Mouse (Mus musculus) neutrophil, adult 5-6 weeks (primary cell): ENCODE data around the gene Mdfi. TPM values are rescaled to one million over a fixed set of nuclear protein-coding genes. Genes with fewer than 3 reads are reported as not detected.

Experiments
- ATAC-seq: fragments of 151-379, 151-347 bp; 2 replicates; pipeline ENCODE4 v1.8.0; 2017; ENCODE audit warnings: mild to moderate bottlenecking, moderate TSS enrichment; ENCODE audit not compliant: insufficient number of reproducible peaks, poor library complexity, low FRiP score, severe bottlenecking; ENCODE audit errors: extremely low read depth
- total RNA-seq: library from RNA; stranded (forward); fragments of 200-1000 nt; gene quantifications from 2 replicates; pipeline ENCODE4 v1.2.3, GENCODE M21; 2017

Mdfi gene
- total RNA-seq, 1 experiment from 2014 or later, result not detected

GRCm38 (mm10) chr17:47850639-47851314 is 16.3 kb upstream of the Mdfi start:
- ATAC-seq, result no peak

- no peak for ATAC-seq
Observed at GRCm38 (mm10) chr17:47850035-47850434, 15.5 kb upstream of the Mdfi start.

- no peak for ATAC-seq
Observed at GRCm38 (mm10) chr17:47847985-47848384, 13.5 kb upstream of the Mdfi start.

- ATAC-seq, result no peak
Observed at GRCm38 (mm10) chr17:47845609-47846008, 11.1 kb upstream of the Mdfi start.

GRCm38 (mm10) chr17:47843465-47843864 is 9.0 kb upstream of the Mdfi start:
- no peak for ATAC-seq

- no peak for ATAC-seq
Observed at GRCm38 (mm10) chr17:47841931-47842623, 7.6 kb upstream of the Mdfi start.

- ATAC-seq, result no peak
Observed at GRCm38 (mm10) chr17:47841521-47841920, 7.0 kb upstream of the Mdfi start.

- ATAC-seq, result no peak
Observed at GRCm38 (mm10) chr17:47837808-47838207, 3.3 kb upstream of the Mdfi start.

- ATAC-seq, result no peak
Observed at GRCm38 (mm10) chr17:47833628-47834481, 636 bp downstream of the Mdfi start.

GRCm38 (mm10) chr17:47833029-47833627 is 1.4 kb downstream of the Mdfi start:
- no peak for ATAC-seq

GRCm38 (mm10) chr17:47832501-47833028 is 1.9 kb downstream of the Mdfi start:
- ATAC-seq, result no peak

GRCm38 (mm10) chr17:47831772-47832171 is 2.7 kb downstream of the Mdfi start:
- ATAC-seq, result no peak

GRCm38 (mm10) chr17:47831161-47831560 is 3.3 kb downstream of the Mdfi start:
- ATAC-seq, result no peak

GRCm38 (mm10) chr17:47821339-47821738 is 13.2 kb downstream of the Mdfi start:
- ATAC-seq, result no peak

GRCm38 (mm10) chr17:47818038-47818725 is 16.3 kb downstream of the Mdfi start:
- no peak for ATAC-seq

GRCm38 (mm10) chr17:47815446-47815845 is 19.0 kb downstream of the Mdfi start:
- ATAC-seq, result no peak

- no peak for ATAC-seq
Observed at GRCm38 (mm10) chr17:47814496-47814895, 20.0 kb downstream of the Mdfi start.

GRCm38 (mm10) chr17:47813616-47814015 is 20.9 kb downstream of the Mdfi start:
- ATAC-seq, result no peak

GRCm38 (mm10) chr17:47812200-47812599 is 22.3 kb downstream of the Mdfi start:
- ATAC-seq, result no peak
